ENCODE assay signal across 13 mouse cellular contexts in genomic region chr17:29434074-29434944, GRCm38 (mm10). TPM values are rescaled to one million over a fixed set of nuclear protein-coding genes. Genes with fewer than 3 reads are reported as not detected.
A peak's percentile ranks its signal among the peaks of the same experiment; 100 is the strongest.
DNase-seq lines count a peak whose midpoint lies in the region; ATAC-seq and TF ChIP-seq lines count a peak whose summit lies in the region.
"Had no signal": no experiment of that assay in that cellular context is flagged by ENCODE, and none has a peak within 500 bp of the region (broad histone marks: within the 10 kb centered on the region; RNA-seq: fewer than 3 reads in every experiment).

No protein-coding gene starts in this region.

- TF ChIP-seq POLR2A in small intestine, adult 2 months (IDR thresholded peaks at IDR 0.05; ENCODE audit: low read depth, low read length): no peak

- H3K27me3 ChIP-seq in heart, embryonic 14.5 days (ENCODE audit: control insufficient read depth, insufficient read depth, low read length): no peaks in the 10 kb centered on the region
- H3K27me3 ChIP-seq in midbrain, embryonic 10.5 days (ENCODE audit: low read depth, poor library complexity, severe bottlenecking): no peaks in the 10 kb centered on the region
- H3K27me3 ChIP-seq in midbrain, embryonic 11.5 days (ENCODE audit: control insufficient read depth, insufficient read depth, low read length): no peaks in the 10 kb centered on the region
- H3K27me3 ChIP-seq in small intestine, adult 2 months (ENCODE audit: control insufficient read depth, insufficient read depth, low read length): no peaks in the 10 kb centered on the region
- H3K27me3 ChIP-seq: midbrain, embryonic 15.5 days had no signal

- peaks cover 36 to 55% of the 10 kb centered on the region in 2 experiments for H3K4me1 ChIP-seq in heart, embryonic 14.5 days (ENCODE audit: control insufficient read depth in 2 of 2, insufficient read depth in 2 of 2, low read length in 2 of 2)
- peaks cover 65% of the 10 kb centered on the region for H3K4me1 ChIP-seq in midbrain, embryonic 10.5 days
- H3K4me1 ChIP-seq in midbrain, embryonic 11.5 days (ENCODE audit: control insufficient read depth, insufficient read depth, low read length): peaks cover 12% of the 10 kb centered on the region
- peaks cover 37% of the 10 kb centered on the region for H3K4me1 ChIP-seq in small intestine, adult 2 months (ENCODE audit: control insufficient read depth, insufficient read depth, insufficient read length, low read length)

- H3K36me3 ChIP-seq in heart, embryonic 14.5 days (ENCODE audit: control insufficient read depth, insufficient read depth, low read length): no peaks in the 10 kb centered on the region
- H3K36me3 ChIP-seq in midbrain, embryonic 10.5 days: no peaks in the 10 kb centered on the region
- no peaks in the 10 kb centered on the region for H3K36me3 ChIP-seq in midbrain, embryonic 11.5 days (ENCODE audit: control insufficient read depth, insufficient read depth, low read length)
- no peaks in the 10 kb centered on the region for H3K36me3 ChIP-seq in small intestine, adult 2 months (ENCODE audit: control insufficient read depth, insufficient read depth, low read length)
- H3K36me3 ChIP-seq: midbrain, embryonic 15.5 days had no signal

- no peaks in the 10 kb centered on the region for H3K9me3 ChIP-seq in heart, embryonic 14.5 days (ENCODE audit: control insufficient read depth, low read length)
- no peaks in the 10 kb centered on the region for H3K9me3 ChIP-seq in midbrain, embryonic 10.5 days (replicated peaks)
- no peaks in the 10 kb centered on the region for H3K9me3 ChIP-seq in midbrain, embryonic 11.5 days (ENCODE audit: control insufficient read depth, low read length)
- H3K9me3 ChIP-seq: midbrain, embryonic 15.5 days had no signal

- intact Hi-C loops in heart, postnatal 36 days (cut with DNase I): no loop called here

- H3K9ac ChIP-seq in heart, embryonic 14.5 days (ENCODE audit: low read length): peak overlapping the region; percentile 31; the same call in 1 of the 2 replicates
- no peak overlapping the region for H3K9ac ChIP-seq in midbrain, embryonic 11.5 days (ENCODE audit: low read length)
- H3K9ac ChIP-seq: midbrain, embryonic 15.5 days had no signal

- DNase-seq in heart, postnatal 36 days: no peak
- no peak for DNase-seq in midbrain, embryonic 10.5 days (ENCODE audit: low spot score)
- no peak for DNase-seq in midbrain, embryonic 11.5 days (ENCODE audit: low spot score, missing footprints)
- DNase-seq in adrenal gland, postnatal 14 days: peak; percentile 76
- no peak for DNase-seq in kidney, adult 8-10 months
- DNase-seq in right cerebral cortex, postnatal 14 days: no peak
- DNase-seq: right cerebral cortex, adult 18-20 months had no signal

- no peak overlapping the region for H3K4me2 ChIP-seq in heart, embryonic 14.5 days (ENCODE audit: low read length)
- no peak overlapping the region for H3K4me2 ChIP-seq in midbrain, embryonic 11.5 days
- H3K4me2 ChIP-seq: midbrain, embryonic 15.5 days had no signal

- no peak for TF ChIP-seq CTCF in small intestine, adult 2 months (IDR thresholded peaks at IDR 0.05; ENCODE audit: extremely low read depth, insufficient read length, insufficient replicate concordance, low read depth, low read length)

- WGBS in heart, embryonic 14.5 days: 68% methylated on average over 20 of the region's 20 CpGs
- WGBS in midbrain, embryonic 10.5 days: 86% methylated on average over 20 of the region's 20 CpGs
- 73% methylated on average over 20 of the region's 20 CpGs for WGBS in midbrain, embryonic 11.5 days
- WGBS in small intestine, adult 2 months: 75% methylated on average over 20 of the region's 20 CpGs

- peak overlapping the region; percentile 58 to 85 for H3K27ac ChIP-seq in heart, embryonic 14.5 days (replicated peaks in 1 of 2; ENCODE audit: control insufficient read depth in 1 of 2, insufficient read depth in 1 of 2, low read depth in 2 of 2, low read length in 2 of 2)
- H3K27ac ChIP-seq in midbrain, embryonic 10.5 days (replicated peaks): peak overlapping the region; percentile 60
- no peak overlapping the region for H3K27ac ChIP-seq in midbrain, embryonic 11.5 days (ENCODE audit: low read depth, low read length)
- peak overlapping the region; percentile 31; the same call in 1 of the 2 replicates for H3K27ac ChIP-seq in small intestine, adult 2 months (ENCODE audit: insufficient read depth, low read depth, low read length)
- H3K27ac ChIP-seq: left cerebral cortex, adult 2 months; midbrain, embryonic 15.5 days had no signal

- no peak overlapping the region for H3K4me3 ChIP-seq in heart, embryonic 14.5 days (ENCODE audit: control insufficient read depth in 1 of 2, insufficient read depth in 1 of 2, low read depth in 1 of 2, low read length in 2 of 2)
- no peak overlapping the region for H3K4me3 ChIP-seq in midbrain, embryonic 10.5 days
- no peak overlapping the region for H3K4me3 ChIP-seq in midbrain, embryonic 11.5 days (ENCODE audit: low read depth, low read length)
- H3K4me3 ChIP-seq in small intestine, adult 2 months (ENCODE audit: low read depth, low read length): no peak overlapping the region
- H3K4me3 ChIP-seq: left cerebral cortex, adult 2 months; midbrain, embryonic 15.5 days had no signal

- ATAC-seq in heart, embryonic 14.5 days (ENCODE audit: insufficient number of reproducible peaks, insufficient read depth, low FRiP score, low read depth): no peak
- ATAC-seq in midbrain, embryonic 11.5 days (ENCODE audit: low FRiP score): no peak
- ATAC-seq: activated CD4-positive, CD25-positive, alpha-beta regulatory T cell, adult 4 months; intestine, postnatal 0 days; midbrain, embryonic 15.5 days had no signal

RNA-seq across cellular contexts. Expression of gene Pim1, which starts 56.2 kb away (rescaled TPM):
- 14.1 and 16.5 TPM in 2 replicates for polyA plus RNA-seq in heart, embryonic 14.5 days (2014; fragmentation: Nextera tagmentation; extraction: Ambion mirVana)
- total RNA-seq in heart, postnatal 36 days (2021): 10 to 100 TPM; 22.3 to 36.3 TPM
- polyA plus RNA-seq in midbrain, embryonic 10.5 days (2016; fragmentation: Nextera tagmentation; extraction: Ambion mirVana): 27.2 and 33.8 TPM in 2 replicates
- polyA plus RNA-seq in midbrain, embryonic 11.5 days (2014; fragmentation: Nextera tagmentation; extraction: Ambion mirVana): 16.0 and 19.7 TPM in 2 replicates
- total RNA-seq in adrenal gland, postnatal 14 days (2021): 104 and 129 TPM in 2 replicates
- polyA plus RNA-seq in small intestine, adult 2 months (2012; rRNA removed): 38.9 and 160 TPM in 2 replicates
